Mouse (Mus musculus) liver, embryonic 12.5 days (tissue): ENCODE results near the gene Ccl22. TPM values are rescaled to one million over a fixed set of nuclear protein-coding genes. Genes with fewer than 3 reads are reported as not detected.

Source experiments
- ATAC-seq: fragments of 200-750 bp; cut with Nextera tagmentation; 2 replicates; pipeline ENCODE4 v1.8.0; 2017; ENCODE audit warnings: moderate number of reproducible peaks, mild to moderate bottlenecking, moderate library complexity
- H3K27ac ChIP-seq: fragments of 300-500 bp; sonication (generic); 2 replicates; pipeline ENCODE4 v1.5.1; 2016; ENCODE audit warnings: mild to moderate bottlenecking
- H3K27me3 ChIP-seq: fragments of 300-500 bp; sonication (generic); replicated peaks from 2 replicates; pipeline ENCODE4 v1.6.1; 2016; ENCODE audit warnings: mild to moderate bottlenecking, moderate library complexity
- H3K36me3 ChIP-seq: fragments of 300-500 bp; sonication (generic); 2 replicates; pipeline ENCODE4 v1.6.1; 2016; ENCODE audit warnings: mild to moderate bottlenecking, moderate library complexity
- H3K4me1 ChIP-seq: fragments of 300-500 bp; sonication (generic); 2 replicates; pipeline ENCODE4 v1.6.1; 2016
- H3K4me2 ChIP-seq: fragments of 300-500 bp; sonication (generic); 2 replicates; pipeline ENCODE4 v1.6.1; 2016; ENCODE audit warnings: mild to moderate bottlenecking, moderate library complexity
- H3K4me3 ChIP-seq: fragments of 300-500 bp; sonication (generic); 2 replicates; pipeline ENCODE4 v1.5.1; 2016; ENCODE audit warnings: mild to moderate bottlenecking, moderate library complexity
- H3K9ac ChIP-seq: fragments of 300-500 bp; sonication (generic); 2 replicates; pipeline ENCODE4 v1.6.1; 2016; ENCODE audit warnings: mild to moderate bottlenecking, moderate library complexity
- H3K9me3 ChIP-seq: fragments of 300-500 bp; sonication (generic); replicated peaks from 2 replicates; pipeline ENCODE4 v1.6.1; 2016; ENCODE audit warnings: mild to moderate bottlenecking, moderate library complexity
- WGBS: fragments of 180-500 bp; shearing (Covaris S2); methylation state at CpG from one replicate; pipeline ENCODE4 v1.1.7; 2016; ENCODE audit not compliant: insufficient replicate concordance; 5-methylcytosine and 5-hydroxymethylcytosine counted together
- polyA plus RNA-seq: library from polyadenylated mRNA; unstranded; fragments of >200 nt; fragmentation: Nextera tagmentation; extraction: Ambion mirVana; gene quantifications from 2 replicates; pipeline ENCODE4 v1.2.1, GENCODE M21; 2016

Ccl22 gene
- polyA plus RNA-seq, 1 experiment from 2014 or later, result 0.07 TPM

GRCm38 (mm10) chr8:94781155-94781837, 35.9 kb downstream of the Ccl22 start:
- no peaks in the 10 kb centered on the region for H3K9me3 ChIP-seq
- WGBS, result 42% methylated on average over 7 of the region's 7 CpGs
- peaks cover 73% of the 10 kb centered on the region for H3K4me1 ChIP-seq
- H3K27ac ChIP-seq, result 0 out of 2 replicates have a peak overlapping the region, but pooled peaks have one; percentile 22
- no peak for ATAC-seq
- no peaks in the 10 kb centered on the region for H3K36me3 ChIP-seq
- peak overlapping the region; percentile 30 for H3K4me2 ChIP-seq
- peak overlapping the region; percentile 2 for H3K9ac ChIP-seq
- no peak overlapping the region for H3K4me3 ChIP-seq
- H3K27me3 ChIP-seq, result peaks cover 20% of the 10 kb centered on the region

DNA sequence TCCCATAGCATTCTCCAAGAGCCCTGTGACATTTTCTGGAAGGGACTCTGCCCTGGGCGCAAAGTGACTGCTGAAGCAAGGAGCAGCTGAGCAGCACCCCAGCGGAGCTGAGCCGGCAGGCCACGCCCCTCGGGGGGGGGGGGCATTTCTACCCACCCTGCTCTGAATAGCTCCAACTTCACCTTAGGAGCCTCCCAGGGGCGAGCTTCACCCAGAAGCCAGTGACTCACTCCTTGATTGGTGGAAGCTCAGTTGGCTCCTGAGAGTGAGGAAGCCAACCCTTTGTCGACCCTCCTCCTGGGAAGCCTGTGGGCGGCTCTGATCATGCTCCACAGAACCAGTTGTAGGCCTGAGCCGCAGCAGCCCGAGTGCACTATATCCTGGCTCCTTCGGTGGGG, 36.4 kb downstream of the Ccl22 start:
- peak overlapping the region; percentile 30 for H3K4me2 ChIP-seq

GRCm38 (mm10) chr8:94783890-94784289, 38.5 kb downstream of the Ccl22 start:
- Histone ChIP-seq H3K4me3 (no peak overlapping the region), H3K4me1 (peaks cover 88% of the 10 kb centered on the region), H3K36me3 (no peaks in the 10 kb centered on the region), H3K9me3 (no peaks in the 10 kb centered on the region), H3K27me3 (peaks cover 5% of the 10 kb centered on the region; the same call in 1 of the 2 replicates), H3K4me2 (no peak overlapping the region), H3K27ac (no peak overlapping the region), H3K9ac (no peak overlapping the region)
- ATAC-seq, result no peak
- WGBS, result 46% methylated on average over 4 of the region's 4 CpGs

More for the DNA sequence above, 36.4 kb downstream of the Ccl22 start:
- H3K9ac ChIP-seq, result peak overlapping the region; percentile 2; the same call in 1 of the 2 replicates
- 17% methylated on average over 11 of the region's 11 CpGs for WGBS
- H3K27ac ChIP-seq, result no peak overlapping the region
- no peaks in the 10 kb centered on the region for H3K36me3 ChIP-seq
- H3K4me1 ChIP-seq, result peaks cover 78% of the 10 kb centered on the region
- ATAC-seq, result no peak
- peaks cover 18% of the 10 kb centered on the region for H3K27me3 ChIP-seq
- H3K9me3 ChIP-seq, result no peaks in the 10 kb centered on the region
- no peak overlapping the region for H3K4me3 ChIP-seq

DNA sequence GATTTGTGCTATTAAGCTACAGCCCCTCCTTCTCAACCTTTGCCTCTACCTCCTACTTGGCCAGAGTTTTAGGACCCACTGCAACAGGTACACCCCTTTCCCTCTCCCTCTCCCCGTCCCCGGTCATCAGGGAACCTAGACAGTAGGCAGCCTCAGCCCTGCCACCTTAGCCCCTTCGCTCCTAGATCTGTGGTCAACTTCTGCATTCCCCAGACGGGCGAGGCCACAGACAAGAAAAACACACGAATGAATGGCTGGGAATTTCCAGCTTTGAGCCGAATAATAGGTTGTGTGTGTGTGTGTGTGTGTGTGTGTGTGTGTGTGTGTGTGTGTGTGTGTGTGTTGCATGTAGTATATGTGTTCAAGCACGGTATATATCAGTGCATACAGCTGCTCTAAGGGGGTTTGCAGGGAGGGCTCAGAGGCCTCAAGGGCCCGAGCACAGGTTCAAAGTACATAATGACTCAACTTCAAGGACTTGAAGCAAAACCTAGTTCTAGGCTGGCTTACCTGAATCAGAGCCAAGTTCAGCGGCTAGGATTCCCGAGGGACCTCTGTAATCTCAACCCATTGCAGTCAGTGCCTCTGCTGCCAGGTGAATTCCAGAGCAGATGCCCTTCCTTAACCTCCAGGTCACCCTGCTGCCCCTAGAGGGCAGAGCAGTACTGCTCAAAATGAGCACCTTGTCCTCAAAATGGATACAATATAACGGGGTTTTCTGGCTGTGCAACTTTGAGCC, 40.0 kb downstream of the Ccl22 start:
- H3K9me3 ChIP-seq, result no peaks in the 10 kb centered on the region
- 0 out of 2 replicates have a peak overlapping the region, but pooled peaks have one; percentile 18 for H3K27ac ChIP-seq
- WGBS, result 55% methylated on average over 12 of the region's 12 CpGs
- peaks cover 17% of the 10 kb centered on the region; the same call in 1 of the 2 replicates for H3K27me3 ChIP-seq
- no peak for ATAC-seq
- H3K4me1 ChIP-seq, result peaks cover 86% of the 10 kb centered on the region
- H3K4me2 ChIP-seq, result no peak overlapping the region
- H3K36me3 ChIP-seq, result no peaks in the 10 kb centered on the region
- no peak overlapping the region for H3K4me3 ChIP-seq
- no peak overlapping the region for H3K9ac ChIP-seq

DNA sequence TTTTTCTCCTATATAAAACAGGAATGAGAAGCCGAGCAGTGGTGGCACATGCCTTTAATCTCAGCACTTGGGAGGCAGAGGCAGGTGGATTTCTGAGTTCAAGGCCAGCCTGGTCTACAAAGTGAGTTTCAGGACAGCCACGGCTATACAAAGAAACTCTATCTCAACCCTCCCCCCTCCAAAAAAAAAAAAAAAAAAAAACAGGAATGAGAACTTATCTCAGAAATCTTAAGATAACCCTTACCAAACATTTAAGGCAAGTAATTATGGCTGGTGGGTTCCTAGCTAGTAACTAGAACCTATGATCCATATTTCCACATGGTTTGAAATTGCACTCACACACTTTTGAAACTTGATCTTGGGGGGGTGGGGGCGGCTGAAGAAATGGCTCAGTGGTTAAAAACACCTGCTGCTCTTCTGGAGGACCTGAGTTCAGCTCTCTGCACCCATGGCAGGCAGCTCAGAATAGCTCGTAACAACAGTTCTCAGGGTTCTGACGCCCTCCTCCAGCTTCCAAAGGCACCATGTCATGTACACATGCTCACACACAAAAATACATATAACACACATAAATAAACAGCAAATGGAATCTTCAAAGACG, 40.7 kb downstream of the Ccl22 start:
- Histone ChIP-seq H3K27me3 (peaks cover 17% of the 10 kb centered on the region), H3K4me2 (peak overlapping the region; percentile 62; the same call in 1 of the 2 replicates), H3K4me1 (peaks cover 79% of the 10 kb centered on the region), H3K4me3 (no peak overlapping the region), H3K9me3 (no peaks in the 10 kb centered on the region), H3K36me3 (no peaks in the 10 kb centered on the region), H3K9ac (no peak overlapping the region), H3K27ac (peak overlapping the region; percentile 96)
- no peak for ATAC-seq
- WGBS, result 66% methylated on average over 6 of the region's 6 CpGs

DNA sequence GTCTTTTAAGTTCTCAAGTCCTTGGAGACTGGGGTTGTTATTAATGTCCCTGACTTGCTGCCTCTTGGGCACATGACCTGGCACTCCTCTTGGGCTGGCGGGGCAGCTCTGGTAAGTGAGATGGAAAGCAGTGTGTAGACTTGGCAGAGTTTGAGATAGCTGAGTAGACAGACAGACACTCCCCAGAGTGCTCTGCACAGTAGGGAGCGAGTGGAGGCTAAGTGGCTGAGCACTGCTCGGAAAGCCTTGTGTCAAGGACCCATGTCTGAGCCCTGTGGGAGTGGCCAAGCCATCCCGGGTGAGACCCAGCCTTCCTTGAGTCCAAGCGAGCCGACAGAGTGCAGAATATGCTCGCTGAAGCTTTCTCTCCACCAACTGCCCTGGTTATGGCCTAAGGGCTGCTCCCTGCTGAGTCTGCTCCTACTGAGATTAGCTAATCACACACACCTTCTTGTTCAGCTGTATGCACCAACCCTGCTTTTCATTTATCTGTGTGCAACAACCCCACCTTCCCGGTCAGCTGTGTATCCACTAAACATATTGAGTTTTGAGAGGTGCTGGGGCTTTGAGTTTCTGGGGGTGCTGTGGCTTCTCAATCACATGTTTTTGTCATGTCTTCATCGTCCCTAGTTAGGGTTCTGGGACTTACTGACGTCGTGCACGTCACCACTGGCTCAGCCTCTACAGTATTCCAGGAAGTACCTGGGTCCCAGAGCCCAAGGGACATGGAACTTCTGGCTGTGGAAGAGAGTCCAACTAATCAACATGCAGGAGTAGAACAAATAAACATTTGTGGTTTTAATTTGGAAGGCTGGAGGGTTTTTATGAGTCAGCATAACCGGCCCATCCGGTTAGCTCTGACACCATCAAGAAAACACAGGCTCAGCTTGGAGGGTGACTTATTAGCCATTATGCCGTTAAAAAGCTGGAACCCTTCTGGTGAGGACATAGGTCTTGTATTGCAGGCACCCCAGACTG, 42.4 kb downstream of the Ccl22 start:
- peak overlapping the region; percentile 96 for H3K27ac ChIP-seq
- H3K9me3 ChIP-seq, result no peaks in the 10 kb centered on the region
- peaks cover 24% of the 10 kb centered on the region for H3K27me3 ChIP-seq
- 32% methylated on average over 15 of the region's 15 CpGs for WGBS
- peak overlapping the region; percentile 62 for H3K4me2 ChIP-seq
- peak; percentile 98 for ATAC-seq
- H3K4me1 ChIP-seq, result peaks cover 63% of the 10 kb centered on the region
- peak overlapping the region; percentile 21 for H3K4me3 ChIP-seq
- no peaks in the 10 kb centered on the region for H3K36me3 ChIP-seq
- H3K9ac ChIP-seq, result peak overlapping the region; percentile 45

DNA sequence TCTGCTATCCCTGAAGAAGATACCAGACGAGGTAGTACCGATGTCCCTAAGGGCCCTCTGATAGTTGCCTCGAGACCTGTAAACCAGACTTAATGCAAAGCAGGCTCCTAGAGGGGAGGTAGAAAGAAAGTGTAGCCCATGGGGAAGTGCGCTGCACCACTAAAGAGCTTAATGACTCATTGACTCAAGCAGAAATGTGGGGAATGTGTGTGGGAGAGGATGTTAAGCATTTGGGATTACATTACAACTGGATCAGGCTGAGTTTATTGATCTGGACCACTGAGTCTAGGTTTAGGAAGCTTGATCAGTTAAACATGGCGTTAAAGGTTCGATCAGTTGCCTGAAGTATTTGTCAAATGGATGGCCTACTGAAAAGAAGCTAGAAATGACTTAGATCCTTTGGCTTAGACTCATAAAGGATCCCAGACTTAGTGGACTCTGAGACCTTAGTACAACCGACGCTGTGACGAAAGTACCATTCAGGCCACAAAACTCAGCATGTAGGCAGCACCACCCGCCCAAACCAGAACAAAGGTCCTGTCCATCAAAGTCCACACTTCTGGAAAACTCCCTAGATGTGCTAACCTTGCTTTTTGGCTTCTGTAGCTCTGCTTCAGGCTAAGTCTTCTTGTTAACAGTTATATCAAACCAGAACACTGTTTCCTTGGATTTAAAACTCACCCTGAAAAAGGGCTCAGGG, 44.0 kb downstream of the Ccl22 start:
- Histone ChIP-seq H3K9ac (no peak overlapping the region), H3K27ac (no peak overlapping the region), H3K36me3 (no peaks in the 10 kb centered on the region), H3K4me2 (no peak overlapping the region), H3K27me3 (peaks cover 22% of the 10 kb centered on the region), H3K4me3 (no peak overlapping the region), H3K9me3 (no peaks in the 10 kb centered on the region), H3K4me1 (peaks cover 58% of the 10 kb centered on the region)
- no peak for ATAC-seq
- WGBS, result 82% methylated on average over 10 of the region's 10 CpGs

DNA sequence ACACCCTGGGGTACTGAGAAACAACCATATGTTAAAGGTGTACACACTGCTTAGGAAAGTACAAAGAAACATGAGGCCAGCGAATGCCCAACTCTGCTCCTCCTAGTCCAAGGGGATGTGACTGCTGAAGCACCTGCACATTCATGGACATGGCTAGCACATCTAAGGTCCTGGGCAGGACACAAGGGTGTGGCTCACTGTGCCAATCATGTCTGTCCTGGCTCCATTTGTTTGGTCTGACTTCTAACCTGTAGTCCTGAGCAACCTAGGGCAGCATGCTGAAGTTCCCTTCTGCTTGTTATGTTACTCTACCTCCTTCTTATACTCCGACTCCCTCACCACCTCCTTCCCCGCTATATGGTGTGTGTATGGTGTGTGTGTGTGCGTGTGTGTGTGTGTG, 49.0 kb downstream of the Ccl22 start:
- ATAC-seq, result no peak
- no peak overlapping the region for H3K9ac ChIP-seq
- peaks cover 13% of the 10 kb centered on the region for H3K4me1 ChIP-seq
- WGBS, result 80% methylated on average over 4 of the region's 4 CpGs
- H3K36me3 ChIP-seq, result no peaks in the 10 kb centered on the region
- H3K4me2 ChIP-seq, result no peak overlapping the region
- H3K27ac ChIP-seq, result no peak overlapping the region
- no peak overlapping the region for H3K4me3 ChIP-seq
- no peaks in the 10 kb centered on the region for H3K9me3 ChIP-seq
- H3K27me3 ChIP-seq, result peaks cover 16% of the 10 kb centered on the region

DNA sequence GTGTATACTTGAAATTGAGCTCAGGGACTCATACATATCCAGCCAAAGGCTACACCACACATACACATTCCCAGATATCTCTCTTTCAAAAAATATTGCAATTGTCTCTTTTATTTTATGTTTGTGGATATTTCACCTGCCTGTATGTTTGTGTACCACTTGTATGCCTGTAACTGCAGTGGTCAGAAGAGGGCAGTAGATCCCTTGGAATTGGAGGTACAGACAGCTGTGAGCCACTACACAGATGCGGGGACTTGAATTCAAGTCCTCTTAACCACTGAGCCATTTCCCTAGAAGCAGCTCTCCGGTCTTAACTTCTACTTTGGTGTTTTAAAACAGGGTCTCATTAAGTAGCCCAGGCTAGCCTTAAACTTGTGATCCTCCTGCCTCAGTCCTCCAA, 49.4 kb downstream of the Ccl22 start:
- Histone ChIP-seq H3K36me3 (no peaks in the 10 kb centered on the region), H3K27me3 (peaks cover 12% of the 10 kb centered on the region), H3K4me2 (no peak overlapping the region), H3K4me3 (no peak overlapping the region), H3K9me3 (no peaks in the 10 kb centered on the region), H3K27ac (no peak overlapping the region), H3K9ac (no peak overlapping the region), H3K4me1 (peaks cover 9% of the 10 kb centered on the region)
- WGBS, result 80% methylated on average over 2 of the region's 2 CpGs
- 0 out of 2 replicates have a peak, but pooled peaks have one; percentile 57 for ATAC-seq

- Histone ChIP-seq H3K9ac (no peak overlapping the region), H3K9me3 (no peaks in the 10 kb centered on the region), H3K27me3 (peaks cover 32% of the 10 kb centered on the region), H3K4me3 (no peak overlapping the region), H3K4me2 (no peak overlapping the region), H3K27ac (no peak overlapping the region), H3K4me1 (peaks cover 31% of the 10 kb centered on the region), H3K36me3 (no peaks in the 10 kb centered on the region)
- ATAC-seq, result no peak
- 47% methylated on average over 7 of the region's 7 CpGs for WGBS
These were observed 55.0 kb downstream of the Ccl22 start for GRCm38 (mm10) chr8:94800278-94800968.
